Mouse (Mus musculus) kidney, postnatal 4 days (tissue): ENCODE data around the gene Ift74.
"Not testable (repeated sequence)": the region's sequence is repeated elsewhere in the genome, so short reads cannot be mapped to it uniquely, and the experiment has no call there.

Experiments
- DNase-seq, 2 experiments: peaks; one replicate each; pipeline ENCODE4 v3.0.0; 2021; ENCODE audit warnings: mixed read lengths in 2 of 2

Ift74 gene

DNA sequence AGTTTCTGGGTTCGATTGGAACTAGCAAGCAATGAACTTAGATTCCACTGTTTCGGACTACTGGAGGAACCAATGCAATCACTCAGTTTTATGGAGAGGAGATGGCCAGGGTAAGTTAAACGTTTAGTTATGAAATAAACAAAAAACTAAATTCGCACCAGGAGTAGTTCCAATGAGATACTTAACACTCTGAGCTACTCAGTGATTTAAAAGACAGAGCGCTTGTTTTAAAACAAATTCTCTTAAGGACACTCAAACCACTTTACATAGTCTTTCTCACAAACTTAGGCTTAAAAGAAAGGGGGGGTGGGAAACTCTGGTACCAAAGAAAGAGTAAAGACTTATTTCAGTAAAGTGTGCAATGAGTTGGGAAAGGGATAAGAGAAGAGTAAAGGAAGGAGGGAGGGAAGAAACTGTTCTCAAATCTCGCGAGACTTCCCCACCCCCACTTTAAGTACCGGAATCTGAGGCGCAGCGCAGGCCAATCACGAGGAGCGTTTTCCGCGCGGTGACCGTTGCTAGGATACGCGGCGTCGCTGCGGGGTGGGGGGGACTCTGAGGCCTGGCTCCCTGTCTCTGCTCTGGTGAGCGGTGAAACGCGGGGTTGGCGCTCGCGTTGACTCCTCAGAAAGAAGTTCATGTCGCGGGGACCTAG, at the start of gene Ift74:
TSS of gene Ift74 (plus strand) at position 520 of the 655 bp plus-strand sequence.
- DNase-seq = peak; percentile 95 to 97

DNA sequence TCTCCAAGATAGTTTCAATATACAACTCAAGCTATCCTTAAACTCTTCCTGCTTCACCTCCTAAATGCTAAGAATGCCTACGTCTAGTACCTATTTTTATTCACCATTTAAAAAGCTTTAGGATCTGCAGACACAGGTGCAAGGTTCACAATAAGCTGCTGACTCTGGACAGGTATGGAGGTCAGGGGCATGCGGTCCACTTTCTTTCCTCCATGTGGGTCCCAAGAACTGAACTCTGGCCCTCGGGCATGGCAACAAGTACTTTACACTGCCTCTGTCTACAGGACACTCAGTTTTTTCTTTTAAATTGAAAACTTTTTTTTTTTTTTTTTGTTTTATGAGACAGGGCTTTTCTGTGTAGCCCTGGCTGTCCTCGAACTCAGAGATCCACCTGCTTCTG, 41.6 kb upstream of the Ift74 start:
- DNase-seq = peak in 1 of 2 experiments; percentile 12

DNA sequence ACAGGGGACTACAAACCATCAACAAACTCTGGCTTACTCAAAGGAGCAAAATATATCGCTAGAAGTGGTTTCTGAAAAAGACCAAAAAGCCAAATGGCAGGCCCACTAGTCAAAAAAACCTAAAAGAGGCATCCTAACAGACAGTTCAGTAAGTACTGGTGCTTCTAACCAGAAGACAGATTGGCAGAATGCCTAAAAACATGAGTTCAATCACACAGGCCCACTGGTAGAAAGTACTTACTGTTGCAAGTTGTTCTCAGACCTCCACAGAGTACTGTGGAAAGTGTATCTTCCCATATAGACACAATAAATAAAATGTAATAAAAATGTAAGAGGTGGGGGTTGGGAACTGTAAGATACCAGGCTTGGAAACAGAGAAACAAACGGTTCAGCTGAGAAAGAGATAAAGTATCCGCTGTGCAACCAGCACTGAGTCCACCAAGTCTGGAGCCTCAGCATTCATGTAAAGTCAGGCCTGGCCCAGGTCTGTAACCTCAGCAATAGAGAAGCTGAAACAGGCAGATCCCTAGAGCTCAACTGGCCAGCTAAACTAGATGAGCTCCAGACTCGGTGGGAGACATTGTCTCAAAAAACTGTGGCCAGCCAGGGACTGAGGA, 22.4 kb upstream of the Ift74 start:
- DNase-seq = no peak

DNA sequence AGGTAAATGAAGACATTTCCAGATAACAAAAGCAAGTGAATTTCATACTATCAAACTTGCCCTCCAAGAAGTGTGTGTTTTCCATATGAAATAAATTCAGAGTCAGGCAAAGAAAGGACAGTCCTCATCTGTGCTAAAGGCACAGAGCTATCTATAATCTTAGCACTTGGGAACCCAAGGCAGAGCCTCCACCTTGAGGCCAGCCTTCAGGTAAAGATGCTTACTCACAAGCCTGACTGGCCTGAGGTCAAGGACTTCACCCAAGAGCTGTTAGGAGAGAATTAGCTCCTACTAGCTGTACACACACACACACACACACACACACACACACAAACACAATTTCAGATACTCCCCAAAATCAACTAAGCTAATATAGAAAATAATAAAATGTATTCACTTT, 21.6 kb upstream of the Ift74 start:
- DNase-seq = no peak

DNA sequence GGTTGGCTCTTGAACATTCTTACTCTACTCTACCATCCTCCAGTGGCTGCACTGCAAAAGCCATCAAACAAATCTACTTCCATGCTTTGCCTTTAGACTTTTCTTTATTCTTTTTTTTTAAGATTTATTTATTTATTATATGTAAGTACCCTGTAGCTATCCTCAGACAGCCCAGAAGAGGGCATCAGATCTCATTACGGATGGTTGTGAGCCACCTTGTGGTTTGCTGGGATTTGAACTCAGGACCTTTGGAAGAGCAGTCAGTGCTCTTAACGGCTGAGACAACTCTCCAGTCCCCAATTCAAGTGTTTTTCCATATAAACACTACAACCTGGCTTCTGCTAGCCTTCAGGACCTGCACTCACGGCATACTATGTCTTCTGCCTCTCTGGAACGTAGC, 12.9 kb upstream of the Ift74 start:
- peak in 1 of 2 experiments; percentile 29 for DNase-seq

DNA sequence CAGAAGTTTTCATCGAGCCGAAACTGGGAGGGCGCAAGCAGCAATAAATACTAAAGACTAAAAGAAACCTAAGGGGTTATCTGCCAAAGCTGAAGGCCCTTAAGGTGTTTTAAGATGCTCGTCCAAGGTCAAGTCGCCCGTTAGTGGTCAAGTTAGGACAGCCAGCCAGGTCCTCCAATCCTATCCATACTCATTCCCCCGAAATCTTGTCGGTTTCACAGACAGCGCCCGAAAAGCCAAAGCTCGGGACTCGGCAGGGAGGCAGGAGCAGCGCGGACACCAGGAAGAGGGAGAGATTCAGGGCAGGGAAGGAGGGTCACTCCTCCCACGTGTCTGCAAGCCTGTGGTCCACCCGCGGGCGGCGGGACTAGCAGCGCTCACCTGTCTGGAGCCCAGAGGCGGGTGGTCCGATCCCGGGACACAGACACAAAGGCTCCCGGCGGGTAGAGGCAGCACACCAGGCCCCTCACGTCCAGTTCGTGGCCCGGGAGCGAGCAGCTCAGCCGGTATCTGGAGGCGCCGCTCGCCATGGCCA, 11.7 kb upstream of the Ift74 start:
- DNase-seq = no peak

DNA sequence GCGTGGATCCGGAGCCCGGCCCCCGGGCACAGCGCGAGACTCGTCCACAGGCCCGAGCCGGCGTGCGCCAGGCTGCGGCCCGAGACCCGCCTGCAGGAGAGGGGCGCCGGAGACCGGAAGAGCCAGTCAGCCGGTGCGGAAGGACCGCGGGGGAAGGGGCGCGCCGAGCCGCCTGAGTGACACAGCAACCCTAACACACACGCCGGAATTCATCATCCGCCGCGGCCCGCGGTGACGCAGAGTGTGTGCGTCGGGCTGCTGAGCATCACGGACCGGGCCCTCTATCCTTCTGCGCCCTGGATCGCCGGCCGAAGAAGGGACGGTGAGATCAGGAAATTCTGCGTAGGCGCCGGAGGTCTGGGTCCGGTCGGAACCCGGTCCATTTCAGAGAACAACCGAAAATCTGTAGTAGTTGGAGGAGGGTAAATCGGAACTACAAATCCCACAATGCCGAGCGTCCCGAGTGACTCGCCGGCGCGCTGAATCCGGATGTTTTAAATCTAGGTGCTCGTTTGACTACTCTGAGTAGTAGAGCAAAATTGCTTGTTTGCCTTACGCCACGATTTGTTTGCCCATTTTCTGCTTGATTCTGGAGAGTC, 11.2 kb upstream of the Ift74 start, which contains the start of gene Plaa:
TSS of gene Plaa (minus strand) at position 214 of the 599 bp plus-strand sequence.
- DNase-seq = peak; percentile 94 to 96

DNA sequence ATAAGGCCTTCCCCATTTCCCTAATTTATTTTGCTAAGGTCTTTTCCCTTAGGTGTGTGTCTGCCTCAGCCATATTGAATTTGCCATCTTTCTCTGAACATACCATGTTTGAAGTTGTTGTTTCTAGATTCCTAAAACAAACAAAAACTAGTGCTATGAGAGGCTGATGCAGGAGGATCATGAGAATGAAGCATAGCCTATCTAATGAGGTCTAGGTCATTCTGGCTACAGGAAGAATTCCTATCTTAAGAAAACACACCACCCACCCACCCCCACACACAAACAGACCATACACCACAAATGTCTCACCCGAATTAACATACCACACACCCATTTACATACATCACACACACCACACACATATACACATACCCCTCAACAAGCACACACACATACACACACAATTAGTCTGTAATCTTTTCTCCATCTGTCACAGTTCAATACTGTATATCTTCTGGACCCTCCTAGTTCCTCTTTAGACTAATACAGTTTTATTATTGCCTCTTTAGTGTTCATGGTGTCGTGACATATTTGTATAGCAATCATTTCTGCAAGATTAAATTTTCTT, 9.8 kb upstream of the Ift74 start:
- no peak for DNase-seq

DNA sequence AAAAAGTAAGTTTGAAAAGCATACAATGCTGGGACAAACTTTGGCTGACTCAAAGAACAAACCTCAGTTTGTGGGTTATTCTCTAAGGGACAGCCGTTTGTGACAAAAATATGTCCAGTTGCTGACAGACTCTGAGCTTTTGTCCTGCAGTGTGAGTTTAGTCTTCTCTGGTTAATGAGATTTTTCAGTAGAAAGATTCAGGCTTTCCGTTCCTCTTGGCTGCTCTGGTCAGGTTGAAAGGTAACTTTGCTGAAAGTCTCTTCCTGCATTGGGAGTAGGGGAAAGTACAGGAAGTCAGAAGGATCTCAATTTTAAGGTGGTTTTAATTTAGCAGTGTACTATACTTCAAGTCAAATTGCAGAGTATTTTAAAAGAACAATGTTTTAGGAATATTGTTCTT, 8.7 kb upstream of the Ift74 start:
- DNase-seq = no peak

DNA sequence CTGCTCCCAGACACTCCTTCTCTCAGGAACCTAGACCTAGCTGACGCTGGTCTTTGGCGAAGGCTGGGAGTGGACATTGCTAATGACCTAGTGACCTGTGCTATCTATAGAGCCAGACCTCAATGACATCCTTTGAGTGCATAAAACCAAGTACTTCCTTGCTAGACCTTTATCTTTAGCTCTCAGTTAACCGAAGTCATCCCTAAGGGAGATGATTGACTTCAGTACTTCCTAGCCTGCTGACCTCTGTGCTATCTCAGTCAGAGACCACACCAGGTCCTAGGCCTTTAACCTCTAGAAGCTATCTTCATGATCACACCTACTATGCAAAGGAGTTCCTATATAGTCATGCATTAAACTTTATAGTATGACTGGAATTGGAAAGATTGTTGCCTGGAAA, 4.0 kb upstream of the Ift74 start:
- no peak for DNase-seq

DNA sequence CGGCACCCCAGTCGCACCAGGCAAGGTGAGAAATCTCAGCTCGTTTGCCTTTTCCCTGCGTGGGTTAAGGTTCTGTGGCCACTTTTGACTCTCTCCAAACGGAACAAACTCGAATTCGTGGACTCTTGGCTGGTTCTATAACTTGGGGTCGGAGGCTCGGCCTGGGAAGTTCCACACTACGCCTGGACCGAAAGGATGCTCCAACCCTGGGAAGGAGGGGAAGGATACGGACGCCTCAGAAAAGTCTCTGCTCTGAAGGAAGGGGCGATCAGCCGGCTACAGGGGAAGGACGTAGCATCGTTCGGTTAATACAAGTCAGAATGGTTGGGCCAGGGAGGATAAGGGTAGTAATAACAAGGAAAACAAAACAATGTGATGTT, 326 bp downstream of the Ift74 start:
- no peak for DNase-seq

DNA sequence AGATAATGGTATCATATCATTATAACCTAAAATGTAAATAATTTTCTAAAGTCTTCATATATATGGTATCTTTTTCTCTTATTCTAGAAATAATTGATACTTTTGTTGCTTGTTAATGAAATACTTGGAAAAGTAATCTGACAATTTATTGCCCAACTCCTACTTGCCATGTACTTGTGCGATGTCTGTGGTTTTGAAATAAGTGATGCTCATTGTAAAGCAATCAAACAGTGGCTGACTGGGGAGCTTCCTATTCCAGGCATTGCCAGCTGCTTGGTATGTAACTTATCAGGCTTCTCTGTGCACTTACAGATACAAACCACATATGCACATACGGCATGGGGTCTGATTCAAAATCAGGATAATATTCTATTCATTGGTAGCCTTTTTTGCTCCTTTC, 5.8 kb downstream of the Ift74 start:
- no peak for DNase-seq

DNA sequence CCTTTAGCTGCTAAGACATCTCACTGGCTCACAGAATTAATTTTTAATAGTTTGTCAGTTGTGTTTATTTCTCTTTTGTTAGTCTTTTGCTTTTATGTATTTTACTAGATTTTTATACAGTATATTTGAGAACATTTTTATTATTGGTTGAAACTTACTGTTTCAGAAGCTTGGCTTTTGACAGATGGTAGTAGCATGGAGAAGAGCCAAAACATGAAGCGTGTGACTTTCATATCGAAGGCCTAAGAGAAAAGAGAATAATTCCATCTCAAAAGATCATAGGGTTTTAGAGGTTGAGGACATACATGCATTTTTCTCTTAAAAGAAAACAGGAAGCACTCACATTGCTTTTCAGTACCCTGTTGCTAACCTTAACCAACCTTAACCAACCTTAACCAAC, 28.9 kb downstream of the Ift74 start:
- DNase-seq = no peak

DNA sequence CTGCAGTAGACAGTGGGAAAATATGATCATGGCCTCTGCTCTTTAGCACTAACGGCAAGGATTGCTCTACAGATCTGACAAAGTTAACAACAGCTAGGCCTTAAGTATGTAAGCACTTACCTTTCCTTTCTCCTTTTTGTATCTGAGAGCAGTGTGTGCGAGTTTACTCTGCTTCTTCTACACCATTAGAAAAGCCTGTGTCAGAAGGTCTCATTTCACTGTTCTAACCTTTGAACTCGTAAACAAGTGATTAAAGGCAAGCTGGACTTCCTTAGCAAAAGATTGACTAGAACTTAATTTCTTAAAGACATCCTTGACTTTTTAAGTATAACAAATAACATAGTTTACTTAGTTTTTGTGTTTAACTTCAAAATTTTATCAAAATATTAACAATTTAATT, 35.6 kb downstream of the Ift74 start, which contains the start of gene Lrrc19:
TSS of gene Lrrc19 (minus strand) at position 225 of the 400 bp plus-strand sequence.
- no peak for DNase-seq

DNA sequence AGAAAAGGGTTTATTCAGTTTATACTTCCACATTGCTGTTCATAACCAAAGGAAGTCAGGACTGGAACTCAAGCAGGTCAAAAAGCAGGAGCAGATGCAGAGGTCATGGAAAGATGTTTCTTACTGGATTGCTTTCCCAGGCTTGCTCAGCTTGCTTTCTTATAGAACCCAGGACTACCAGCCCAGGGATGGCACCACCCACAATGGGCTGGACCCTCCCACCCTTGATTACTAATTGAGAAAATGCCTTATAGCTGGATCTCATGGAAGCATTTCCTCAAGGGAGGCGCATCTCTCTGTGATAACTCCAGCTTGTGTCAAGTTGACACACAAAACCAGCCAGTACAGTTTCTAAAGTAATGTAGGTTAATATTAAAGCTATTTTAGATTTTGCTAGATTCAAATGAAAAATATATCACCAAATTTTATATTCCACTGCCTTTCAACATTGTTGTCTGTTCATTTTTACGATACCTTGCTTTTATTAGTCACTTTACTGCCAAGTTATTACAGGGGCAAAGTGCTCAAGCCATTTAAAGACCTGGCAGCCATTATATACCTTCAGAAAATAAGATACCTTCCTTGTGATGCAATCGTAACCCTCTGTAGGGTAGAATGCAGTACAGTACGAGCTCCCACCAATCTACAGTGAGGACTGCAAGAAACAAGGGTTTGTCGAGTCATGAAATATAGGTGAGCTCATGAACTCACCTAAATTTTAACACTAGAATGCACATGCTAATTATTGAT, 36.3 kb downstream of the Ift74 start:
- DNase-seq = not testable (repeated sequence)

DNA sequence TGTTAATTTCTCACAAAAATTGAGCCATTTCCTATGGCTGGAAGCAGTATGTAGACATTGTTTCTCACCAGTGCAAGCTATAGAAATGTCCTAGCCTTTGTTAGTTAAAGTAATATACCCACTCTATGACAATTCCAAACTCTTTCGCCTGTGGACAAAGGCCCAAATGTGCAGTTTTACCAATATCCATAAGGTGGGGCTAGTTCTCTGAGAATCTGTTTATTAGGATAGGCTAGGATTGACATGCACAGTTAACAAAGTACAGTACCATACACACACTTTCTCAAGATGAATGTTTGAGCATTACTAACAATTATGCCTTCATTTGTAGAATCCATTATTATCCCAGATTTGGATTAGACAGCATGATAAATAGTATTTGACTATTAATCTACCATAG, 55.4 kb downstream of the Ift74 start:
- DNase-seq = peak; percentile 2 to 4

DNA sequence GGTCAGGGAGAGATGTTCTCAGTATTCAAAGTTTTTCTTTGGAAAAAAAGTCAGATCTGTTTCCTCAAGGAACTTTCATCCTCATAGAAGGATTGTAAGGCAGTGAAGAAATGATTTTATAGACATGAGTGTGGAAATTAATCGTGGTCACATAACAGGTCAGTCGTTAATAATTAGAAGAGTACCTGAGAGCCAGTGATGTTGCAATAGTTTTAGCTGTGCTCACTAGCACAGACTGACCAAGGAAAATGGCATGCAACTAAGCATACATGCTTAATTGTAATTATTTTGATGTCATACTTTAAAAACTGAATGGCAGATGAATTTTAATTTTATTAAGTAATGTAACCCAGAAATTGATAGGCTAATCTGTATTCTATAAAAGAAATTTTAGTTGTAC, 66.4 kb downstream of the Ift74 start:
- no peak for DNase-seq

DNA sequence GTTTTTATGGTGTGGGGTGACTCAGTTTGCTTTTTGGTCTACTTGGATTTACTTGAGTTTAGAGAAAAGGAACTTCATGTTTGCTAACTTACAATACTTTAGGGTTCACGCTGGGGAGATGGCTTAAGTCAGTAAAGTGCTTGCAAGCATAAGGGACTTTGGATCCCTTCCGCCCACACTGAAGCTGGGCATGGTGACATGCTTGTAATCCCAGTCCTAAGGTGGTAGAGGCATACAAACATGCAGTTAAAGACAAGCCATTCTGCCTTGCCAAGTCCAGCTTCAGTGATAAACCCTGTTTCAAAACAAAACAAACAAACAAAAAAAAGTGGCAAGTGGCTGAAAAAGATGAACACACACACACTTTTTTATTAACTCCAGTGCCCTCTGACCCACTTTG, 66.9 kb downstream of the Ift74 start:
- DNase-seq = no peak

DNA sequence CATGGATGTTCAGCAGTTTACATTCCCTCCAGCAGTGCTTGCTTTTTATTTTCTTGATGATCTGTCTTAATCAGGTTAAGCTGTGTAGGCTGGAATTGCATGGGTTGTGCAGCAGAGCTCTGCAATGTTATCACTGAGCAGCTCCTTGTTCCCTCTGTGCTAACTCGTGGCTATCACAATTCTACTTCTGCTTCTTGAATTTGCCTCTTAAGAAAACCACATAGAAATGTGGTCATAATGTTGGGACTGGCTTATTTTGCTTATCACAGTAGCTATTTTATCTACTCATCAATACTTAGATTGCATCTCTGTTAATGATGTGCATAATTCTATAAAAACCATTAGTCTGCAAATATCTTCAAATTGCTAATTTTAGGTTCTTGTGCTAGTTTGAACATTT, 67.7 kb downstream of the Ift74 start:
- DNase-seq = no peak

DNA sequence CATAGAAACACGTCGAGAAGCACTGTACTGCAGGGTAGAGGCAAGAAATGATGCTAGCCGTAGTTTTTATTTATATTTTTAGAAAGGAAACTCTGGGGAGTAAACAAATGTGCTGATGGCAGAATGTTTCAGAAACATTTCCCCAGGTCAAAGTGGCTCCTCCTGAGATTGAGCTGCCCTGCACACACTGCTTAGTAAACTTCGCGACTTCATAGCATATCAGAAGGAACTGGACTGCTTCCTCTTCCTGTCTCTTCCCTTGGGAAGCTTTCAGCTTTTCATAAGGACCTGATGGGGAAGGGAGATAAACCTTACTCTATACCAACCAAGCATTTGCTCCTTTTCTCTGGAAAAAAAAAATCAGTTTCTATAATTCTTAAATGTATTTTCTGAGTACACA, 69.0 kb downstream of the Ift74 start:
- no peak for DNase-seq

DNA sequence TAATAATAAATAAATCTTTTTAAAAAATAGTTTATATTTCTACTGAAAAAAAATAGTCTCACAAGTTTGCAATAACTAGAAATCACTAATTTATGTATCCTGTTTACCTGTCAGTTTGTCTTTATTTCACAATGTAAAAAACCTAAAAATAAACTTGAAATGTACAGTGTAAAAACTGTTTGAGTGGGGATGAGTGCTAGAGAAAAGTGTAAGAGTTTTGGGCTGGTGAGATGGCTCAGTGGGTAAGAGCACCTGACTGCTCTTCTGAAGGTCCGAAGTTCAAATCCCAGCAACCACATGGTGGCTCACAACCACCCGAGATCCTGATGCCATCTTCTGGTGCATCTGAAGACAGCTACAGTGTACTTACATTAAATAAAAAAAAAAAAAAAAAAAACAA, 75.5 kb downstream of the Ift74 start:
- DNase-seq = not testable (repeated sequence)

DNA sequence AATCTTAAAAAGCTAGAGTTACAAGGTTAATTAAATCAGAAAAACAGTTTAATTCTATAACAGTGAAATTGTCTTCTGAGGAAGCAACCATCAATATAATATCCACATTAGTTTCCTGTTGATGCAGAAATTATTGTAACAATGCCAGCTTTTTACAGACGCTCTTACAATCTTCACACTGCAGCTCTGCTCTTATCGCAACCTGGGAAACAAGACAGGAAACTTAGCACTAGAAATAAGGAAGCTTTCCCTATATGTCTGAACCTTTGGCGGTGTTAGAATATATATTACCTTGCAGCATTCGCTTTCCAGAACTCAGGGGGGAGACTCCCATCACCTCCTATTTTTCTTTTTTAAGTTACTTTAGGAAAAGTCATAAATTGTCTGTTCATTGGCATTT, 76.8 kb downstream of the Ift74 start:
- DNase-seq = no peak

DNA sequence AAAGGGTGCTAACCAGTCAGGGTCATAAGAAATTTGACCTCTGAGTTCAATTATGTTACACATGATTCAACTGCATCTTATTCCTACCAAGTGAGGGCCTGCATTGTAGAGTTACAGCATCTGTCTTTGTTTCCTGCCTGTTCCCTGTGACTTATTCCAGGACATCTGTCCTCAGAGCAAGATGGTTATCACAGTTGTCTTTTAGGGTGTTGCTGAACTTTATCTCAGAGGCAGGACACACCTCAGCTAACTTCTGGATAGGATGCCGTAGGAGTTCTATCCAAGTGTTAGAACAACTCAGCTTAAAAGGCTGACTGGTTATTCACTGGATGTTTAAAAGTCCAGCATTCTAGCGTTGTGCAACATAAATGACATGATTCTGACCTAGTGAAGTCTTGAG, 77.9 kb downstream of the Ift74 start:
- no peak for DNase-seq
